Comparison of ENCODE assay signal across 22 mouse cellular contexts in genomic region chr11:25528056-25528455, GRCm38 (mm10).
DNase-seq lines count a peak whose midpoint lies in the region; ATAC-seq lines count a peak whose summit lies in the region.
"Had no signal": no experiment of that assay in that cellular context is flagged by ENCODE, and none has a peak within 500 bp of the region (broad histone marks: within the 10 kb centered on the region; RNA-seq: fewer than 3 reads in every experiment).

No protein-coding gene starts in this region.

- no peaks in the 10 kb centered on the region for H3K9me3 ChIP-seq in lung, embryonic 15.5 days
- H3K9me3 ChIP-seq in midbrain, embryonic 14.5 days (ENCODE audit: control insufficient read depth, low read length), result no peaks in the 10 kb centered on the region
- no peaks in the 10 kb centered on the region for H3K9me3 ChIP-seq in midbrain, embryonic 16.5 days (replicated peaks; ENCODE audit: control insufficient read depth, low read length, poor library complexity, severe bottlenecking)
- no peaks in the 10 kb centered on the region for H3K9me3 ChIP-seq in embryonic facial prominence, embryonic 11.5 days (replicated peaks; ENCODE audit: control insufficient read depth, low read length)
- no peaks in the 10 kb centered on the region for H3K9me3 ChIP-seq in embryonic facial prominence, embryonic 14.5 days (ENCODE audit: control insufficient read depth, low read length)
- H3K9me3 ChIP-seq: forebrain, embryonic 12.5 days; forebrain, embryonic 15.5 days; heart, embryonic 13.5 days; hindbrain, embryonic 12.5 days; hindbrain, embryonic 15.5 days had no signal

- WGBS in lung, embryonic 15.5 days, result 37% methylated on average over 5 of the region's 5 CpGs
- 72% methylated on average over 5 of the region's 5 CpGs for WGBS in midbrain, embryonic 14.5 days
- WGBS in midbrain, embryonic 16.5 days, result 78% methylated on average over 5 of the region's 5 CpGs
- 43% methylated on average over 5 of the region's 5 CpGs for WGBS in embryonic facial prominence, embryonic 11.5 days
- 52% methylated on average over 5 of the region's 5 CpGs for WGBS in embryonic facial prominence, embryonic 14.5 days

- no peaks in the 10 kb centered on the region for H3K27me3 ChIP-seq in lung, embryonic 15.5 days
- no peaks in the 10 kb centered on the region for H3K27me3 ChIP-seq in midbrain, embryonic 14.5 days (ENCODE audit: control insufficient read depth, insufficient read depth, low read length)
- no peaks in the 10 kb centered on the region for H3K27me3 ChIP-seq in midbrain, embryonic 16.5 days (ENCODE audit: control insufficient read depth, insufficient read depth, low read depth, low read length)
- H3K27me3 ChIP-seq in embryonic facial prominence, embryonic 11.5 days (ENCODE audit: control insufficient read depth, insufficient read depth, low read length), result no peaks in the 10 kb centered on the region
- no peaks in the 10 kb centered on the region for H3K27me3 ChIP-seq in embryonic facial prominence, embryonic 14.5 days (replicated peaks; ENCODE audit: control insufficient read depth, insufficient read depth, low read length)
- H3K27me3 ChIP-seq: forebrain, embryonic 12.5 days; forebrain, embryonic 15.5 days; heart, embryonic 13.5 days; hindbrain, embryonic 12.5 days; hindbrain, embryonic 15.5 days had no signal

- H3K4me3 ChIP-seq in lung, embryonic 15.5 days, result no peak overlapping the region
- no peak overlapping the region for H3K4me3 ChIP-seq in midbrain, embryonic 14.5 days (replicated peaks; ENCODE audit: low read depth, low read length)
- H3K4me3 ChIP-seq in midbrain, embryonic 16.5 days (ENCODE audit: low read depth, low read length), result no peak overlapping the region
- H3K4me3 ChIP-seq in embryonic facial prominence, embryonic 11.5 days (ENCODE audit: low read depth, low read length), result no peak overlapping the region
- no peak overlapping the region for H3K4me3 ChIP-seq in embryonic facial prominence, embryonic 14.5 days (ENCODE audit: low read depth, low read length)
- H3K4me3 ChIP-seq: erythroblast, embryonic 14.5 days; forebrain, embryonic 12.5 days; forebrain, embryonic 15.5 days; heart, embryonic 13.5 days; hindbrain, embryonic 12.5 days; hindbrain, embryonic 15.5 days had no signal

- H3K36me3 ChIP-seq in lung, embryonic 15.5 days, result no peaks in the 10 kb centered on the region
- no peaks in the 10 kb centered on the region for H3K36me3 ChIP-seq in midbrain, embryonic 14.5 days (ENCODE audit: control insufficient read depth, insufficient read depth, low read length)
- H3K36me3 ChIP-seq in midbrain, embryonic 16.5 days (ENCODE audit: control insufficient read depth, insufficient read depth, low read length), result no peaks in the 10 kb centered on the region
- H3K36me3 ChIP-seq in embryonic facial prominence, embryonic 11.5 days (replicated peaks; ENCODE audit: control insufficient read depth, insufficient read depth, low read depth, low read length), result no peaks in the 10 kb centered on the region
- H3K36me3 ChIP-seq in embryonic facial prominence, embryonic 14.5 days (ENCODE audit: control insufficient read depth, insufficient read depth, low read length), result no peaks in the 10 kb centered on the region
- H3K36me3 ChIP-seq: forebrain, embryonic 12.5 days; forebrain, embryonic 15.5 days; heart, embryonic 13.5 days; hindbrain, embryonic 12.5 days; hindbrain, embryonic 15.5 days had no signal

- H3K4me1 ChIP-seq in lung, embryonic 15.5 days, result no peaks in the 10 kb centered on the region
- peaks cover 13% of the 10 kb centered on the region for H3K4me1 ChIP-seq in midbrain, embryonic 14.5 days (ENCODE audit: control insufficient read depth, insufficient read depth, low read length)
- H3K4me1 ChIP-seq in midbrain, embryonic 16.5 days (ENCODE audit: control insufficient read depth, insufficient read depth, low read length), result 0 out of 2 replicates have a peak, but pooled peaks cover 9% of the 10 kb centered on the region
- no peaks in the 10 kb centered on the region for H3K4me1 ChIP-seq in embryonic facial prominence, embryonic 11.5 days (ENCODE audit: control insufficient read depth, insufficient read depth, low read length)
- no peaks in the 10 kb centered on the region for H3K4me1 ChIP-seq in embryonic facial prominence, embryonic 14.5 days (ENCODE audit: control insufficient read depth, insufficient read depth, low read length)

- H3K4me2 ChIP-seq in lung, embryonic 15.5 days, result no peak overlapping the region
- H3K4me2 ChIP-seq in midbrain, embryonic 14.5 days (ENCODE audit: low read length), result no peak overlapping the region
- no peak overlapping the region for H3K4me2 ChIP-seq in midbrain, embryonic 16.5 days (ENCODE audit: low read length)
- no peak overlapping the region for H3K4me2 ChIP-seq in embryonic facial prominence, embryonic 11.5 days (ENCODE audit: low read depth, low read length)
- no peak overlapping the region for H3K4me2 ChIP-seq in embryonic facial prominence, embryonic 14.5 days (ENCODE audit: low read depth, low read length)
- H3K4me2 ChIP-seq: forebrain, embryonic 12.5 days; forebrain, embryonic 15.5 days; heart, embryonic 13.5 days; hindbrain, embryonic 12.5 days; hindbrain, embryonic 15.5 days had no signal

- no peak overlapping the region for H3K27ac ChIP-seq in lung, embryonic 15.5 days
- no peak overlapping the region; the same call in 1 of the 2 replicates for H3K27ac ChIP-seq in midbrain, embryonic 14.5 days (replicated peaks; ENCODE audit: low read depth, low read length)
- H3K27ac ChIP-seq in midbrain, embryonic 16.5 days (ENCODE audit: low read length), result no peak overlapping the region
- no peak overlapping the region for H3K27ac ChIP-seq in embryonic facial prominence, embryonic 11.5 days (replicated peaks; ENCODE audit: low read depth, low read length)
- no peak overlapping the region for H3K27ac ChIP-seq in embryonic facial prominence, embryonic 14.5 days (replicated peaks; ENCODE audit: low read depth, low read length)
- H3K27ac ChIP-seq: forebrain, embryonic 12.5 days; forebrain, embryonic 15.5 days; heart, embryonic 13.5 days; hindbrain, embryonic 12.5 days; hindbrain, embryonic 15.5 days had no signal

- DNase-seq in lung, adult 18-20 months, result no peak
- peak; percentile 7 for DNase-seq in midbrain, embryonic 14.5 days
- DNase-seq in embryonic facial prominence, embryonic 11.5 days (ENCODE audit: low spot score), result peak; percentile 69
- peak; percentile 9 for DNase-seq in embryonic facial prominence, embryonic 14.5 days (ENCODE audit: low spot score)
- DNase-seq in urinary bladder, adult 18-20 months (ENCODE audit: low spot score in 2 of 2), result no peak
- DNase-seq: adrenal gland, adult 2 months; adrenal gland, postnatal 25 days; cerebellum, adult 11-12 months; cerebellum, adult 8-10 months; cerebellum, postnatal 36 days; gastrocnemius, postnatal 25 days; heart, adult 18-20 months; heart, postnatal 14 days had no signal

- peak; percentile 76; the same call in 1 of the 2 replicates for ATAC-seq in lung, embryonic 15.5 days (ENCODE audit: borderline replicate concordance, extremely low read depth, low FRiP score, low TSS enrichment)
- no peak for ATAC-seq in midbrain, embryonic 14.5 days (ENCODE audit: low FRiP score, low TSS enrichment)
- ATAC-seq in midbrain, embryonic 16.5 days, result no peak
- no peak for ATAC-seq in embryonic facial prominence, embryonic 11.5 days (replicated peaks; ENCODE audit: insufficient number of reproducible peaks, low FRiP score, low TSS enrichment, low read depth)
- ATAC-seq in embryonic facial prominence, embryonic 14.5 days (ENCODE audit: low read depth), result no peak
- ATAC-seq: CD4-positive, CD25-positive, alpha-beta regulatory T cell, adult 4 months; forebrain, embryonic 15.5 days had no signal

- no peak overlapping the region for H3K9ac ChIP-seq in lung, embryonic 15.5 days
- no peak overlapping the region for H3K9ac ChIP-seq in midbrain, embryonic 14.5 days (replicated peaks; ENCODE audit: low read length)
- H3K9ac ChIP-seq in midbrain, embryonic 16.5 days (ENCODE audit: low read depth, low read length), result no peak overlapping the region
- H3K9ac ChIP-seq in embryonic facial prominence, embryonic 11.5 days (replicated peaks; ENCODE audit: low read length), result no peak overlapping the region
- H3K9ac ChIP-seq in embryonic facial prominence, embryonic 14.5 days (ENCODE audit: low read depth, low read length), result no peak overlapping the region
- H3K9ac ChIP-seq: forebrain, embryonic 12.5 days; forebrain, embryonic 15.5 days; heart, embryonic 13.5 days; hindbrain, embryonic 12.5 days; hindbrain, embryonic 15.5 days had no signal

Comparison
In these comparisons a context has a peak if more than half of its experiments do, and no peak if none do; other contexts are left out.
1. DNase-seq: peak in midbrain, embryonic 14.5 days (single experiment), embryonic facial prominence, embryonic 11.5 days (single experiment) and embryonic facial prominence, embryonic 14.5 days (single experiment); none in lung, adult 18-20 months (0 of 2) and urinary bladder, adult 18-20 months (0 of 2).